Mouse (Mus musculus) olfactory bulb, adult 2 months (tissue): ENCODE data around the gene Cybrd1.

Experiments used
- CTCF ChIP-seq: fragments of 200-500 bp; IDR thresholded peaks from 2 replicates; pipeline ENCODE4 v1.5.1; 2012; ENCODE audit warnings: low read depth, mild to moderate bottlenecking, low read length, moderate library complexity; ENCODE audit not compliant: insufficient read depth
- POLR2A ChIP-seq: fragments of 200-500 bp; IDR thresholded peaks from 2 replicates; pipeline ENCODE4 v1.6.1; 2012; ENCODE audit warnings: mild to moderate bottlenecking, low read depth, low read length, moderate library complexity; ENCODE audit not compliant: insufficient read depth

DNA sequence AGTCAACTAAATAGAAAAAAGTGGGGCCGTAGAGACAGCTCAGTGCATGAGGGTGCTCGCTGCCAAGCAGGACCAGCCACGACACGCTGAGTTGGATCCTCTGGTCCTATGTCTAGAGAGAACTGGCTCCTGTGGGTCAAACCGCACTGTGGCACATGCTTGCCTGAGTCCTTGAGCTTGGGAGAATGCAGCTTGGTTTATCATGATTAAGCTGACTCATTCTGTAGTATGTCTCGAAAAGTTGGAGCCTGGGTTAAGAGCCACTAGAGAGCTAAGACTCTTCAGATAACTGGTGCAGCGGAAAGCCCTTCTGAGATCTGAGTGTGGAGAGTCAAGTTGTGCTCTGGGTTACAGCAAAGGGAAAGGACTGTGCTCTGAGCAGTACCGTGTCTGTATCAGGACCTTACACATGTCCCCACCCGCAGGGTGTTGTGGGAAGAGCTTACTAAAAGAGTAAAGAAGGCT lies 16.4 kb downstream of the Cybrd1 start:
- TF ChIP-seq CTCF, result no peak
- TF ChIP-seq POLR2A, result no peak
